Mouse (Mus musculus) layer of hippocampus, postnatal 14 days (tissue): ENCODE data around the gene Rgs17. TPM values are rescaled to one million over a fixed set of nuclear protein-coding genes. Genes with fewer than 3 reads are reported as not detected.

Experiments
- DNase-seq, 2 experiments: peaks; one replicate each; pipeline ENCODE4 v3.0.0; 2021 to 2022; ENCODE audit warnings: low spot score in 2 of 2, mixed read lengths in 1 of 2
- total RNA-seq, 2 experiments: library from RNA; stranded (reverse); gene quantifications; 2 replicates each; pipeline ENCODE4 v1.2.3; 2021

The Rgs17 gene
- total RNA-seq, 2 experiments from 2014 or later, result 33.4 to 38.4 TPM

DNA sequence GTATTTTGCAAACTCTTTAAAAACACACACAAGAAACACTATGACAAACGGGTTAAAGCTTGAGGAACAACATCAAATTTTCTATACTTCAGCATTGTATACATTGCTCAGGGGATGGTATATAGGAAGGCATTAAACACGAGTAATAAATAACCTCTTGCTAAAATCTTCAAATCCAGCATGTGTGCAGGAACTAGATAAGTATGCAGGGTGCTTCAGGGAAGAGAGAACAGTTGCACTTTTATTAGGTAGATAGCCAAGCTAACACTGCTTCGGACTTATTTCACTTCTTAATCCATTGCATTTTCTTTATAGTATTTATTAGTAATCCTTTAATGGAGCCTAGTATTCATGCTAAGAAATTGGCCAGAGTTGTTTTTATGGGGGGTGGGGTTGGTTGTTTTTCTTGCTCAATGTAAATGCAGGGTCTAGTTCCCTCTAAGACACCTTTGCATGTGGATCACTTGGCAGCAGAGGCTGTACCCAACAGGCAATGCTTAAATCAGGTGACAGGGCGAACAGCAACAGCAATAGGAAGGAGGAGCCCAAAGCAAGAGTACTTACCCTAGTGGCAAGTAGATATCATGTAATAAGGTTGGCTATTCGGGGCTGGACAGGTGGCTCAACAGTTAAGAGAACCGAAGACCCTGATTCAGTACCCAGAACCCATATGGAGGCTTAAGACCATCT lies 95.7 kb downstream of the Rgs17 start:
- DNase-seq, result no peak

DNA sequence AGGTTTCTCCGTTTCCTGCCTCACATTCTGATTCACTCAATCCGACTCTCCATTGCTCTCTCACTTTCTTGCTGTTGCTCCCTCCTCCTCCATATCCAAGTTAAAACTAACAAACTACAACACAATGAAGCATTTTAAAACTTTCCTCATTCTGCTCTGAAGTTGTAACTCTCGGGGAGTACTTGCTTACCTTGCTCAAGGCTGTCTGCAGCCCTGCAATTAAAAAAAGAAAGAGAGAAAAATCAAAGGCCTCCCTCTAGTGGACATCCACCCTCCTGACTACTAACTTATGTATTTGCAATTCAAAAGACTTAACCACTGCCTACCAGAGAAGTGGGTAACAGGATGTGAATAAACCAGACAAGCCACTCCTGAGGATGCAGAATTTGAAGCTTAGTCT lies 97.4 kb downstream of the Rgs17 start:
- DNase-seq, result peak; percentile 27 to 57

DNA sequence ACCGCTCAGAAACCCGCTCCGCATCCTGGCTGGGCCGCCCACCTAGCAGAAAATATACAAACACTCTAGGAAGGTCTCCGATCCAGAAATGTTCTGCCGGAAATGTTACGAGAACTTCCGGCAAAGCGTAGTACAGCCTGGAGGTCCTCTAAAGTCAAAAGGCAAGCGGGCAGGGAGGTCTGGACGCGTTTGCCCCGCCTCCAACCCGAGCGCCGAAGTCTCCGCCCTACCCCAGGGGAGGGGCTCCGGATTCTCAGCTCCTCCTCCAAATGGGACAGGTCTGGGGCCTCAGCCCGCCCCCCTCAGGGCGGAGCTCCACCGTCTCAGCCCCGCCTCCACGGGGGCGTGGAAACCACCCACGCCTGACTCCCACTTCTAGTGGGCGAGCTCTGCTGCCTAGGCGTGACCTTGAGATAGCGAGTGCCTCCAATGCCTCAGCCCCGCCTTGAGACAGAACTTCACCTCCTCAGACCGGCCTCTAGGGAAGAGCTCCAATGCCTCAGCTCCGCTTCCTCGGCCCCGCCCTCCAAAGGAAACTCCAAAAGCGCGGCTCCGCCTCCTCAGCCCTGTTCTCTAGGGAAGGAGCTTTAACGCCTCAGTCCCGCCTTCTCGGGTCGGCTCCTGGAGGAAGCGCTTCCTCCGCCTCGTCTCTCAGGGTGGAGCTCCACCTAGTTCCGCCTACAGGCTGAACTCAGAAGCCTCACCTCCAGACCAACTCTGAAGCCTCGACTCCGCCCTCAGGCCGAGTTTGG lies 98.3 kb downstream of the Rgs17 start, which contains the start of gene Mtrf1l:
TSS of gene Mtrf1l (minus strand) at position 171 of the 752 bp plus-strand sequence.
- DNase-seq, result peak; percentile 94 to 96

DNA sequence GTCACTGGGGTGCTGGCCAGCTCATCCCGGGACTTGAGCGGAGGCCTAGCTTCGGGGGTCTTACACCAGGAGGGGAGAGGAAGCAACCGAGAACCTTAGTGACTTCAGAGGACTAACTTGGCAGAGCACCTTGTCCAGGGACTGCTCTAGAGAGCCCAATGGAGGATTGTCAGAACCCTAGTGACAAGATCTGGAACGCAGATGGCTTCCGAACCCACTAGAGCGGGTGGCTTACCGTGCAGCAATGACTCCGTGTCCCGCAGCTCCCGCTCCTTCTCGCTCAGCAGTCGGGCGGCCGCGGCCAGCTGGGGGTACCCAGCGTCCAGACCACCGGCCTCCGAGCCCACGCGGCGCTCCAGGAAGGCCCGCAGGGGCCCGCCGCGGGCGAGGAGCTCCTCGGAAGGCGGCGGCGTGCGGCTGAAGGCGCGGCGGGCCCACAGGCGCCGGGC lies 98.9 kb downstream of the Rgs17 start:
- DNase-seq, result peak in 1 of 2 experiments; percentile 41

DNA sequence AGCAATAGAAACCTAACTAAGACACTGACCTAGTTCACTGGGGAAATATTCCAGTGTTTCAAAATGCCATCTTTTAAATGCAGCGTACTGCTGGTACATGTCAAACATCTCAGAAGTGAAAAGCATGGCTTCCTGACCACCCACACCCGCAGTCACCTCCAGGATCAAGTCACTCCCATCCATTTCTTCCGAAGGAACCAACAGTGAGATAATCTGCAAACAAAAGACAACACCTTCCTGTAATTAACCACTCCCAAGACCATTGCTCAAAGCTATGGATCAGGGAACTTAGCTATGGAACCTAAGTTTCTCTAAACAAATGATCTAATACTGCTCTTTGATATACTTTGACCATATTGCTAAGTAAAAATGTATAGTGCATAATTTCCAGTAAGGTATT lies 103.4 kb downstream of the Rgs17 start:
- no peak for DNase-seq

DNA sequence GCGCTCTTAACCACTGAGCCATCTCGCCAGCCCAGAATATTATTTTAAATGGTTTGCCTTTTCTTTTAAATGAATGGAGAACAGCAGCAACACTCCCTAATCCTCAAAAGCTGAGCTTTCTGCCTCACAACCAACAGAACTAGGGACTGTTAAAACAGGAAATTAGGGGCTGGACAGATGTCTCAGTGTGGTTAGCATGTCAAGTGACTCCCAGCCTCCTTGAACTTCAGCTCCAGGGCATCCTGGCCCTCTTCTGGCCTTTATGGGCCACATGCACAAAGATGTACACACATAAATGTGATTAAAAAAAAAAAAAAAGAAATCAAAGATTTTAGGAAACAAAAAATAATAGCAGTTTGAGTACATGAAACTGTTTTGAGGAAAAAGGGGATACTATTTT lies 106.2 kb downstream of the Rgs17 start:
- DNase-seq, result no peak

DNA sequence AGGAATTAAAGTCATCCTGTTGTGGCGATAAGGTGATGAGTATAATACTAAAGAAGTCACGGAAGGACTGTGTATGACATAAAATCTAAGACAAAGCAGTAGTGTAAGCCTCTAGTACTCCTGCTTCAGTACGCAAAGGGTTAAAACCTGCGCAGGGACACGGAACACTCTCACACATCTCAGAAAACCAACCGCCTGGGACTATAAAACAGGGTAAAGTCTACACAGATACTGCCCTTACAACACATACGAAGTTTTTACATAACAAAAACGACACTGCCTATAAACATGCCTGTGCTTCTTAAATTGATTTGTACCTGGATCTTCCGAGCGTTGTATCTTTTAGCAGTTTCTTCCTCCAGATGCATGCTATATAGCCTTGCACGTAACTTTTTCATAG lies 108.5 kb downstream of the Rgs17 start:
- DNase-seq, result no peak

DNA sequence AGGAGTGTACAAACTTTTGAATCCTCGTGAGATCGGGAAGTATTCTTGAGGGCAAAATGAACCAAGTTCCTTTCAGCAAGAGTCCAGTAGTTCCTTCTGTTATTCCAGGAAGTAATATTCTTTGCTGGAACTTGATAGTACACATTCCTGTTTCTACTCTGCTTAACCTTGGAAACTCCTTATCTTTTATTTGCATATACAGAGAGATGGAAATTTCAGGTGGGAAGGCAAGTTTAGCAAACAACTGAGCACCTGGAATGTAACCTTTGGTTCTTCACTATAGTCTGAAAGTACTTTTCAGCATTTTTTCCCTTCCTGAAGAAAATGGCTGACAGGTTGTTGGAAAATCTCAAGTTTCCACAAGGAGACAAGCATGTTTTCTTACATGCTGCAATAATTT lies 114.5 kb downstream of the Rgs17 start:
- no peak for DNase-seq

DNA sequence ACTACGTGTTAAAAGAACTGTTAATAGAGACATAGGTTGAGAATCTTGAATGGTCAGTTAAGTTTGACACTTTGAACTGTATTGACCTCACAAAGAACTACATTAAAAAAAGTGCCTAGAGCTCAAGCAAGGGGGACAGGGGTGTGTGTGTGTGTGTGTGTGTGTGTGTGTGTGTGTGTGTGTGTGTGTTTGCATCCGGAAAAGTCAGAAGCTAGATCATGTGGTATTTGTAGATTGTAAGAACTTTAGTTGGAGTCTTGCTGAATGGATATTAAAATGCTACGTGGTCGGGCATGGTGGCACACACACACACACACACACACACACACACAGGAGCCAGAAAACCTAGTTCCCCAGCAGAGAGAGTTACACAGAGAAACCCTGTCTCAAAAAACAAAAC lies 115.2 kb downstream of the Rgs17 start:
- no peak for DNase-seq

DNA sequence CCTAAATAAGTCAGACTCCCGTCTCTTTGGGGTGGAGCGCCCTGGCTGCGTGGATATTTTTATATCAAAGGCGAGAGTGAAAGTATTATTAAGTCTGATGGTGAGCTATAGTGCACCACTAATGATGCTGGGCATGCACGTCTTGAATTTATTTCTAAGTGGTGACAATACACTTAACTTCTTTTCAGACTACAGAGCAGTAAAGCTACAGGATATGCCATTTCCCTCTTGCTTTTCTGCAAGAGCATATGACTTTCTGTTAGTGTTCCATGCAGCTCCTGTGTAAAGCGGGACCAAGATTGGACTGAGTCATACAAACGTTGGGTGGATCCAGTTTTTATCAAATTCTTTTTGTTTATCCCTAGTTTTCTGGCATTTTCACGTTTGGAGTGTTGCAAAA lies 115.8 kb downstream of the Rgs17 start:
- peak in 1 of 2 experiments; percentile 15 for DNase-seq

DNA sequence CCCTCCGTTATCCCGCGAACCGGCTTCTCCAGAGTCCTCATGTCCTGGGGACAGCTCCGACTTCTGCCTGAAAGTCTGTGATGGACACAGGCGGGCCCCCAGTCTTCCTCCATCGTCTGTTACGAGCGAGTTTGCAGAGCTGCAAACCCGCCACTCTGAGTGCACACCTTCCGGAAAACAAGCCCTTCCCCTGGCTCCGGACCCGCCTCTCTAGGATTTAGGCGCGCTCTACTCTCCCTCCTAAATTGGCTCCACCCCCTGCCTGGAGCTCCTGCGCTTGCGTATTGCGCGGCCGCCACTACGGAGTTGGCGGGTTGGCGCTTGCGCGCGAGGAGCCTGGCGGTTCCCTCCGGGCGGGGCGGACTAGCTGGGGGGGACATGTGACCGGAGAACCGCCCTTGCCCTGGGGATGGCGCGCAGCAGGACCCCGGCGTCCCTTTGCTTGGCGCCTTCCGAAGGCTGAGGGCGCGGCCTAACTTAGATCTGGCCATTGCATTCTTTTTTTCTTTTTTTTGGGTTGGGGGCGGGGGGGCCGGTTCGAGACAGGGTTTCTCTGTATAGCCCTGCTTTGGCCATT lies 116.4 kb downstream of the Rgs17 start:
- peak; percentile 96 to 98 for DNase-seq

DNA sequence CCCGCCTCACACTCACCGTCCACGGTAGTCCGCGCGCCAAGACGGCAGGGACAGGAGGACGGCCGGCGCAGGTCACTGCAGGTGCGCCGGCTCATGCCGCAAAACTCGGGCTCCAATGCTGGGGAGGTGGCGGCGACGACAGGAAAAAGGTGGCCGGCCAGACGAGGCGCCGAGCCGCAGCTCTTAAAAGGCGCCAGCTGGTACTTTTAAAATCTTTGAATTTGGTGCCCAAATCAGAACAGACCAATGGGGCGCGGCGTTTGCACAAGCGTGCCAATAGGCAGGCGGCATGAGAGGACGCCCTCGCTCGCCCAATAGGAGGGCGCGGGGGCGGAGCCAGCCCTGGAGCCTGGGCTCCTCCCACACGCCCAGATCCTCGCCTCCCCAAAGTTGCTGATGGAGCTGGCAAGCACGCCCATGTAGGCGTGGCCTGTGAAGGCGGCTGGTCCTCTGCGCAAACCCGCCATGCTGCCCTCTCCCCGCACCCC lies 116.9 kb downstream of the Rgs17 start, which contains the start of gene Fbxo5:
TSS of gene Fbxo5 (minus strand) at position 358 of the 488 bp plus-strand sequence.
- DNase-seq, result peak in 1 of 2 experiments; percentile 99

DNA sequence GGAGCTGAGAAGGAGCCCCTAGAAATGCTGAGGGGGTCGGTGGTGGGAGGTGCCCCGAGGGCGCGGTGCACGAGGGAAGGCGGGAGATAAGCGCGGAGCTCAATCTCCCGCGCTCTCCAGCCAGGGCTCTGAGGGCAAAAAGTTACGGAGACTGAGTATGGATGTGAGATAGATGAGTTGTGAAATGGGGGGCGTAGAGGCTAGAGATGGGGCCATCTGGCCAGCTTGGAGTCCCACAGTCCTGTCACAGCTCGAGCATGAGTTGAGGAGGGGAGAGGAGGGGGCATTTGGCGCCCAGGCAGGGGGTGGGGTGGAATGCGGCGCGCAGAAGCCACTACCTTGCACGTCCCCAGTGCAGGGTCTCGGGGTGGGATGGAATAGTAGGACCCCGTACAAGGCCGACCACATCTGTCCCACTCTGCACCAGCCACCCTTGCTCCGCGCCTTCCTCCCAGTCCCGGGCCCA lies 117.5 kb downstream of the Rgs17 start:
- DNase-seq, result no peak

DNA sequence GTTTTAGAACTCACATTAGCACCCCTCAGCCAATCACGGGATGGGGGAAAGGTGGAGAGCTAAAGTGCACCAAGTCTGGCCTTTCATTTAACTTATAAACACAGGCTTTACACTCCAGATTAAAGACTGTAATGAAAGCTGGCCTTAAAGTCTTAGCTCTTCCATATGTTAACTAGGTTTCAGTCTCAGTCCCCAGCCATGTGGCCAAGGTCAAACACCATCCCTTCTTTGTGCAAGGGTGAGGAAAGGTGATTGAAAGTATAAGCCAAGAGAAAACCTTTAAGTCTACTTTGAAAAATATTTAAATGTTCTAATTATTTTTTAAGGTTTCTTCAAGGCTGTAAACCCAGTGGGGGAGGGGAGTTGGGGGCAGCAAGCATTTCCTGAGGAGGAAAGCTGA lies 118.5 kb downstream of the Rgs17 start:
- DNase-seq, result no peak

DNA sequence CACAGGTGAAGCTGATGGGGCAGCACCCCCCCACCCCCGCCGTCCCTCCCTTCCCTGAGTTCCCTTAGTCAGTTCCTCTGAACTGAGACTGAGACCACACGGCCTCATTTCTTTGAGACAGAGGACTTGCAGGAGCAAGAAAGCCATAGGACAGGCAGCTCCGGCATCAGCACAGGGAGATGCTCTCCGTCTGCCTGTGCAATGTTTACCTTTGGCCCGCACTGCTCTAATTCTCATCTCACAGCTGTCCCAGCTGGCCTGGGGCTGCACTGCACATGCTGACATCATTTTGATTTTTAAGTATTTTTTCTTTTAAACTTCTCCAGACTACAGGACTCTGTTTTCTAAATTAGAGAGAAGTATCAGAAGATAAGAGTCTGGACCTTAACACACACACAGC lies 119.3 kb downstream of the Rgs17 start:
- no peak for DNase-seq

DNA sequence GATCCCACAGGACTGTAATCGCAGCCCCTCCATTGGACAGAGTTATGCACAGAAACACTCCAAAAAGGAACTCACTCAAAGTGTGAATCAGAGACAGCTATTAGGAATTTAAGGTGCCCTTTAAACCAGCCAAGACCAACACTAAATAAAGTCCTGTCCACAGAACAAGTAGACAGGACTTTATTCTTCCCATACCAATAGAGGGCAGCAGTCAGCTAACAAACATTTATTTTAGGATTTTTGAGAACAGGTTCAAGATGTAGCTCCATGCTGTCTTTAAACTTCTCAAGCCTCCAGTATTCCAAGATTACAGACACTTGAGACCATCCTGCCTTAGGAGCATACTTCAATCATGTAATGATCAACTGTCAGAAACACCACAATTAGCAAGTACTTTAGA lies 121.7 kb downstream of the Rgs17 start:
- no peak for DNase-seq

DNA sequence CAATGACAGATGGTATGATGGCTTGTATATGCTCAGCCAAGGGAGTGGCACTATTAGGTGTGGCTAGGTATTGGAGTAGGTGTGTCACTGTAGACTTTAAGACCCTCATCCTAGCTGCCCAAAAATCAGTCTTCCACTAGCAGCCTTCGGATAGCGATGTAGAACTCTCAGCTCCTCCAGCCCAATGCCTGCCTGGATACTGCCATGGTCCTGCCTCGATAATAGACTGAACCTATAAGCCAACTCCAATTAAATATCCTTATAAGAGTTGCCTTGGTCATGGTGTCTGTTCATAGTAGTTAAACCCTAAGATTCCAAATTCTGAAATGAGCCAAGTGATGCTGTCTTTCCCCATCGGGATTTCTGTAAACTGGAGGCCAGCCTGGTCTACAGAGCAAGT lies 124.1 kb downstream of the Rgs17 start:
- DNase-seq, result no peak

DNA sequence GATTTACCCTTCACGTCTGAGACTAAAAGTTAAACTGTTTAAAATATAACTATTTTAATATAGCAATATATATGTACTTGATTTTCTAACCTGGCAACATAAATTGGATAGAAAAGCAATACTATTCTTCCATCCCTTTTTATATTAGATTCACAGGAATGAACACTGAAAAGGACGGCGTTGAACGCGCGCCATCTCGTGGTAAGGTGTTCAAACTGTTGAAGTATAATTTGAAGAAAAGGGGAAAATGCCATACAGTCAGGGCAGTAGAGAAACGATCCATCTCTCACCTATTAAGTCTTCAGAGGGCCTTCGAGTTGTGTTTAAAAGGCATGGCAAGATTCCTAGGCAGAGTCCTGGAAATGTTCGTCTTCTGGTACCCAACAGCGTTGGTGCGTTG lies 131.5 kb downstream of the Rgs17 start:
- DNase-seq, result peak; percentile 52 to 67

DNA sequence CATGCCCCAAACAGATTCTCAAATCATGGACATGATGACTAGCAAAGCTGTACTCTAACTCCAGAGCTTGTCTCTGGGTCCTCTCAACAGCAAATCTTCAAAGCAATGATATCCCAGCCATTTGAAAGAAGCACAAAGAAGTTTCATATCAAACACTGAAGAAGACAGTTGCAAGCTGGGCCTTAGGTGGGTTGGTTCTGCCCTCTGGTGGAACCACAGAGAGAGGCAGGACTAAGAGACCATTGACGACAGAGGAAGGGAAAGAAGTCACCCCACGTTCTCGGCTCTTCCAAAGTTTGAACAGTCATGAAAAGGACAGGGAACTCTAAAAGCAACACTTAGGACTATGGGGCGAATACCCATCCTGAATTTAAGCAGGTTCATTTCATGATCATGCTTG lies 135.3 kb downstream of the Rgs17 start:
- peak; percentile 32 to 36 for DNase-seq
